In genomic region chr8:115402471-115403197, GRCm38 (mm10) we compare ENCODE assay signal across 8 mouse cellular contexts.
A peak's percentile ranks its signal among the peaks of the same experiment; 100 is the strongest.
DNase-seq lines count a peak whose midpoint lies in the region; ATAC-seq and TF ChIP-seq lines count a peak whose summit lies in the region.

No protein-coding gene starts in this region.

- peaks cover 7% of the 10 kb centered on the region; the same call in 1 of the 2 replicates for H3K4me1 ChIP-seq in liver, postnatal 0 days (ENCODE audit: insufficient read depth)

- no peaks in the 10 kb centered on the region for H3K36me3 ChIP-seq in liver, postnatal 0 days (replicated peaks; ENCODE audit: insufficient read depth, low read length)

- H3K4me3 ChIP-seq in liver, postnatal 0 days (ENCODE audit: low read depth, low read length): no peak overlapping the region

- TF ChIP-seq CTCF in liver, postnatal 0 days (IDR thresholded peaks at IDR 0.05; ENCODE audit: low read depth): peak; percentile 64
- TF ChIP-seq CTCF in brain, embryonic 14.5 days (IDR thresholded peaks at IDR 0.05; ENCODE audit: borderline replicate concordance, extremely low read depth, insufficient read depth, insufficient read length): peak; percentile 52; the same call in 1 of the 2 replicates

- no peak overlapping the region for H3K4me2 ChIP-seq in liver, postnatal 0 days (ENCODE audit: low read depth, low read length)

- DNase-seq in embryo, embryonic 10 days (ENCODE audit: low spot score): peak; percentile 71
- no peak for DNase-seq in embryo, embryonic 9.5 days (ENCODE audit: extremely low spot score)
- peak; percentile 26 for DNase-seq in liver, postnatal 0 days
- DNase-seq in liver: no peak
- DNase-seq in brain, embryonic 14.5 days (ENCODE audit: low read depth): no peak
- peak; percentile 34 for DNase-seq in induced T-regulatory cell, adult 2 months (ENCODE audit: low read depth)
- DNase-seq in urinary bladder, adult 18-20 months (ENCODE audit: low spot score in 2 of 2): no peak

- no peak overlapping the region for H3K27ac ChIP-seq in liver, postnatal 0 days (ENCODE audit: low read depth)

- no peak for TF ChIP-seq POLR2A in brain, embryonic 14.5 days (IDR thresholded peaks at IDR 0.05; ENCODE audit: borderline replicate concordance, extremely low read depth, insufficient read depth, insufficient read length, poor library complexity, severe bottlenecking)

- no peak for ATAC-seq in liver, postnatal 0 days
- no peak for ATAC-seq in megakaryocyte-erythroid progenitor cell, adult 5-6 weeks (replicated peaks; ENCODE audit: low FRiP score, low TSS enrichment, poor library complexity, severe bottlenecking)

- peaks cover 4% of the 10 kb centered on the region; the same call in 1 of the 2 replicates for H3K9me3 ChIP-seq in liver, postnatal 0 days (ENCODE audit: low read length)

- 61% methylated on average over 10 of the region's 10 CpGs for WGBS in liver, postnatal 0 days (ENCODE audit: insufficient replicate concordance)

- TF ChIP-seq EP300 in liver, postnatal 0 days (IDR thresholded peaks at IDR 0.05; ENCODE audit: low read depth): no peak

- H3K27me3 ChIP-seq in liver, postnatal 0 days (ENCODE audit: insufficient read depth, low read length): no peaks in the 10 kb centered on the region

- H3K9ac ChIP-seq in liver, postnatal 0 days (replicated peaks): no peak overlapping the region

Comparison
In these comparisons a context has a peak if more than half of its experiments do, and no peak if none do; other contexts are left out.
1. DNase-seq: peak in embryo, embryonic 10 days (single experiment), liver, postnatal 0 days (single experiment) and induced T-regulatory cell, adult 2 months (single experiment); none in embryo, embryonic 9.5 days (single experiment), liver (single experiment), brain, embryonic 14.5 days (single experiment) and urinary bladder, adult 18-20 months (0 of 2).